Mouse (Mus musculus): ENCODE results near the gene Wdr19.
"Not testable (repeated sequence)": the region's sequence is repeated elsewhere in the genome, so short reads cannot be mapped to it uniquely, and the experiment has no call there.

Gene Wdr19

GRCm38 (mm10) chr5:65194441-65194840 lies 5.1 kb upstream of the Wdr19 start:
- DNase-seq (ENCODE audit: low spot score): no peak

DNA sequence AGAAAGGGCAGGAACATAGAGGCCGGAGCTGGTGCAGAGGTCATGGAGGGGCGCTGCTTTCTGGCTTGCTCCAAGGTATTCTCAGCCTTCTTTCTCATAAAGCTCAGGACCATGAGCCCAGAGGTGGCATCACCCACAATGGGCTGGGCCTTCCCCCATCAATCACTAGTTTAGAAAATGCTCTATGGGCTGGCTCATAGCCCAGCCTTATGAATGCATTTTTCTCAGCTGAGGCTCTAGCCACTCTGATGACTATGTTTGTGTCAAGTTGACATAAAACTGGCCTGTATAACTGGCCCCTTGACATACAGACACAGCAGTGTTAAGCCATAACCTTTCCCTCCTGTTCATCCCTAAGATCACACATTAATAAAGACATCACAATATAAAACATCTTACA lies 5.2 kb downstream of the Wdr19 start:
- no peak for DNase-seq (ENCODE audit: low spot score)

- DNase-seq (ENCODE audit: low spot score): no peak
Measured at GRCm38 (mm10) chr5:65213321-65213720, 13.8 kb downstream of the Wdr19 start.

DNA sequence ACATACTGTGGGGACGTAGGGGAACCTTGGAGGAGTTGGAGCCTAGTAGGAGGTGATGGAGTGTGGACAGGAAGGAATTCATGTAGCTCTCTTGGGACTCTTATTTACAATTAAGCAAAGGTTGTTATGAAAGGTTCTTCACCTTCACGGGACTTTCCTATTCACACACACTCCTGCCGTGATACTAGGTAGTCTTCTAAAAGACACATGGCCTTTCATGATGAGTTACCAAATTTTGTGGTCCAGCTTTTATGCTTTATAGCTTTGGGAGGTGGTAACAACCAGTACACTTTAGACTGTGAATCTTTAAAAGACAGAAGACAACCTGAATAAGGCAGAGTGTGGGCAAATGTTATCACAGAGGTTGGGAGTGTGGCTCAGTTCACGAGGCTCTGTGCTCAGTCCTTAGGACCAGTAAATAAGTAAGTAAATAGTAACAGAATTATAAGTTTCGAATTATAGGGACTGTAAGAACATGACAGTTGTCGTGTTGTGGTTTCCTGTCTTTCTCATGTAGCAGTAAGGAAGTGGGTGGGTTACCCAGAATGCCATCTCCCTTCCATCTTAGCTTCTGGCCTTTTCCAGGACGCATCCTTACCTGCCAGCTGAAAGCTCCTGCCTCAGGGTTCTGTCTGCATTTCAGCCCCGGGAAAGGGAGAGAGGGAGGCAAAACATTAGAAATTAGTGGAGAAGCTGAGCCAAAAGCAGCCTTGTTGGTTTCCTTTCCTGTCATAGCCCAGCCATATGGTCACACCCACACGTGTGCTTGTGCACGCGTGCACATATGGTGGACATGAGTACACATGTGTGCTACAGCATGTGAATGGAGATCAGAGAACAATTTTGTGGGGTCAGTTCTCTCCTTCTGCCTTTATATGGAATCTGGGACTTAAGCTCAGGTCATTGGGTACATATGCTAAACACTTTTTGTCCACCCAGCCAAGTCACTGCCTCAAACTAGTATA lies 18.1 kb downstream of the Wdr19 start:
- DNase-seq (ENCODE audit: low spot score): no peak

DNA sequence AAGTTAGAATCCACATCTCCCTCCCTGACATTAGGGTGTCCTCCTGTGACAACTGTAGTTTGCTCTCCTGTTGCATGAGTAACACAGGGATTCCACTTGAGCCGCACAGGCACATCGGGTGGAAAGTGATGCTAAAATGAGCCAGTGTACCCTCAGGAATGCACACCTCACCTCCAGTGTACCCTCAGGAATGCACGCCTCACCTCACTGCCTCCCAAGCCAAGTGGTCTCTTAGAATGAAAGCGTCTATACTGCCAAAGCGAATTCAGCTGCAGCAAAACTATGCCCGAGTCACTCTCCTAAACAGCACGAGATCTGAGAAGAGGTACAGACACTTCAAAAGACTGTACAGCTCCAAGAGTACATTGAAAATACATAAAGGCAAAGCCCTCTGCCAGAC lies 21.5 kb downstream of the Wdr19 start:
- no peak for DNase-seq (ENCODE audit: low spot score)

DNA sequence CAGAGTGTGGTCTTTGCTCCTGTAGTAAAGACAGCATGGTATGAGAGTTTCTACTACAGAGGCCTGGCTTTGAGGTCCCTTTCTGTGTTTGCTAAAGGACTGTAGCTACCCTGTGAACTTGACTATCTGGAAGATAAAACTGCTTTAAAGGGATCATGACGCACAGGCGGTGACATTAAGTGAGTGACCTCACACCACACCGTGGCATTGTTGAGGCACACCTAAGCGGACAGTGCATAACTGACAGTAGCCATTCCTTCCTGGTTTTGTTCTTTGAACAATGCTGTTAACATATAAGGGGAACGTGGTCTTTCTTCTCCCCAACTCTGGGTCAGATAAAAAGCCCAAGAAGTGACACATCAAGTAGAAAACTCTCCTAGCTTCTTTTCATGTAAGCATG lies 24.6 kb downstream of the Wdr19 start:
- no peak for DNase-seq (ENCODE audit: low spot score)

DNA sequence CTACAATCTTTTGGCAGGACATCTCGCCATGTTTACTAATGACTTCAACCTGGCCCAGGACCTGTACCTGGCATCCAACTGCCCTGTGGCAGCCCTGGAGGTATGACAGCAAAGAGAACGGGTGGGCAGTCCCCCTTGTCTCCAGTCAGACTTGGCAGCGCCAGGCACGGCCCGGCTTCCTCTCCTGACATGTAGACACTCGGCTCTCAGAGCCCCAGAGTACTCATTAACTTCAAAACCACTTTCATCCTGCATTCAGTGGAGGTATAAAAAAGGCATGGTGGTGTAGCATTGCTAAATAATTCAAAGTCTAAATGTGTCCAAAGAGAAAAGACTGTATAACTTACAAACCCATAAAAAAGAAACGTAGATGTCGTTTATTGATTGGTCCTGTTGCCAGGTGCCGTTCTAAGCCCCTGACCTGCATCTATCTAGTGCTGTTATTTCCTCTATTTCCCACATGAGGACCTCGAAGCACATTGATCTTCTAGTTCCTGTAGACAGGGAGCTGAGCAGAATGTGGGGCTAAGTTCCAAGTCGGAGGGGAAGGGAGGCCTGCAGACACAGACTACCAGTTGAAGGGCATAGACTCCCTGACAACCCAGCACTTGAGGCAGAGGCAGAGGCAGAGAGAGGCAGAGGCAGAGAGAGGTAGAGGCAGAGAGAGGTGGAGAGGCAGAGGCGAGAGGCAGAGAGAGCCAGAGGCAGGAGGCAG lies 31.9 kb downstream of the Wdr19 start:
- no peak for DNase-seq (ENCODE audit: low spot score)

DNA sequence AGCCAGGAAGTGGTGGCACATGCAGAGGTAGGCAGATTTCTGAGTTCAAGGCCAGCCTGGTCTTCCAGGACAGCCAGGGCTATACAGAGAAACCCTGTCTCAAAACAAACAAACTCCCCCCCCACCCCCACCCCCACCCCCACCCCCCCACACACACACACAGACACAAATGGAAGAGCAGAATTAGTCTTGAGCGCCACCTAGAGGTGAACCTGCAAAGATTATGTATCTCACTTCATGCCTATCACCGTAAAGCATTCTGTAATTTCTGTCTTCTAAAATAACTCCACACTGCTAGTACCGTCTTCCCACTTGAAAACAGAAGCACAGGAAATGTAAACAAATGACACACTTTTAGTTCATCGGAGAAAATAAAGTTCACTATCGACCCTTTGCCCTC lies 43.2 kb downstream of the Wdr19 start:
- DNase-seq (ENCODE audit: low spot score): no peak

- no peak for DNase-seq (ENCODE audit: low spot score)
Measured at GRCm38 (mm10) chr5:65247296-65247695, 47.8 kb downstream of the Wdr19 start.

DNA sequence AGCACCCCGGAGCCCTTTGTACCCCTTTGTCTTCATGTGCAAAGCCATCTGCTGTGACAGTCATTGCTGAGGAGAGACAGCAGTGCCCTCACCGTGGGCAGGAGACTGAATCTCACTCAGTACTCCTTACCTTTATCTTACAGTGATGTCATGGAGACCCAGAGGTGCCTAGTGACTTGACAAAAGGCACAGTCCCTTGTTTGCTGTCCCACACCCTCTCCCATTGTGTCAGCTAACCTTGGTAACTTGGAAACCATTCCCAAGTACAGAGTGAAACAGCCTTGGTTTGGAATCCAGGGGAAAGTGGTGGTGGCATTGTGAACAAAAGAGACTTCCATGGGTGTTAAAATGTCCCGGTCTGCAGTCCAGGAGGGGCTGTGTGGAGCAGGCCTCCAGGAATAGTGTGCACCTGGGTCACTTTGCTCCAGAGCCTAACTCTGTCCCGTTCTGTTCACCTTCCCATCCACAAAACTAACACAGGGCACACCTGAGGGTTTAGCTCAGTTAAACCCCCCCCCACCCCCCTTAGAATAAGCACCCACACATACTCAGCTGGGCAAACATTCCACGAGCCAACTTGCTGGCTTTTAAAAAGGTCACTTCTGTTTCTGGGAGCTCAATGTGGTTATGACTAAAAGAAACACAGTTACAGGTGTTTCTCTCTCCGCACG lies 50.8 kb downstream of the Wdr19 start:
- DNase-seq (ENCODE audit: low spot score): no peak

- no peak for DNase-seq (ENCODE audit: low spot score)
Measured at GRCm38 (mm10) chr5:65257910-65258505, 58.5 kb downstream of the Wdr19 start.

DNA sequence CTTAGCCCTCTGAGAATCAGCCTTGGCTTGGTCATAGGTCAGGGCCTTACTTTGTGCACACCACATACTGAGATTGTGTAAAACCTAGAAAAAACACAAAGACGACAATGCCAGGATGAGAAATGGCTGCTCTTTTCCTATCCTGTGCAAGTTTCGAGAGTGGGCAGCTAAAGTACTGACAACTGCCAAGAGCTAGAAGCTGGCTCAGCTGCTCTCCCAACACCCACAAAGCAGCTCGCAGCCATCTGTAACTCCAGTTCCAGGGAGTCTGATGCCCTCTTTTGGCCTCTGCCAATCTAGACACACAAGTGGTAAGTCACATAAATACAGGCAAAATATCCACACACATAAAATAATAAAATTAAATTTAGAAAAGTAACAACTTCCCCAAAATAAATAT lies 74.5 kb downstream of the Wdr19 start:
- no peak for DNase-seq (ENCODE audit: low spot score)

- DNase-seq (ENCODE audit: low spot score): no peak
Measured at GRCm38 (mm10) chr5:65279133-65279651, 79.7 kb downstream of the Wdr19 start.

GRCm38 (mm10) chr5:65281216-65281615 lies 81.7 kb downstream of the Wdr19 start:
- no peak for DNase-seq (ENCODE audit: low spot score)

- DNase-seq (ENCODE audit: low spot score): no peak
Measured at GRCm38 (mm10) chr5:65284171-65284570, 84.7 kb downstream of the Wdr19 start.

GRCm38 (mm10) chr5:65287751-65288701 lies 88.5 kb downstream of the Wdr19 start:
- DNase-seq (ENCODE audit: low spot score): no peak

GRCm38 (mm10) chr5:65289009-65289408 lies 89.5 kb downstream of the Wdr19 start:
- not testable (repeated sequence) for DNase-seq (ENCODE audit: low spot score)

DNA sequence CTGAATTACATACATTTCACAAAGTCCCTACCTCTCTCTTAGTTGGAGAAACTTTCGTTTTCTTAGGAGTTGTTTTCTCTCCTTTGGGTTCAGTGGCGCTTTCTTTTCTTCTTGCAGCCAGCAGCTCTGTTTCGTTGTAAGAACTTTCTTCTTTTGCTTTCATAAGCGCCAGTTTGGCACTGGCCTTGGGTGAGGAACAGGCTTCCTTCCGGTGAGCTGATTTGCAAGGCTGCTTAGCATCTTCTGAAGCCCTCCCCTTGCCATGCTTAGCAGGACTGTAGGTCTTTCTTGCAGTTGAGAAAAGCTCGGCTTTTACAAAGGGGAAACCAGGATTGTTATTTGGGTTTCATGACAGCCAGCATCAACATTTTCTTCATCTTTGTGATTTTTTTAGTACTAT lies 94.1 kb downstream of the Wdr19 start:
- DNase-seq (ENCODE audit: low spot score): no peak

DNA sequence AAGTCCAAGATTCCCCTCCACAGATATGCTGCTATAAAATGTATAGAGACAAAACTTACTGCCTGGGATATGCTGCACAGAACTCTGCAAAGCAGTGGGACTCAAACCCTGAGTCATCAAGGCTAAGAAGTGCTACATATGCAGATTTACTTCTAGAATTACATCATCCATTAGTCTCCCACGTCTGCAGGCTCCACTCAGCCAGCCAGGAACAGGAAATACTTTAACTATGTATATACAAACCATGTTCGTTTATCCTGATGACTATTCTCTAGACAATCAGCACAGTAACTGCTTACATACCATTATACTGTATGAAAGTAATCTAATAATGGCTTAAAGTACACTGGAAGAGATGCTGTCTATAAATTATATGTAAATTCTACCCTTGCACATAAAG lies 94.8 kb downstream of the Wdr19 start:
- DNase-seq (ENCODE audit: low spot score): no peak

- DNase-seq (ENCODE audit: low spot score): no peak
Measured at GRCm38 (mm10) chr5:65298167-65298950, 98.9 kb downstream of the Wdr19 start.

Measured in ovary, postnatal 36 days (tissue).